Mouse (Mus musculus): ENCODE data around the gene Nck1.

Nck1 gene

DNA sequence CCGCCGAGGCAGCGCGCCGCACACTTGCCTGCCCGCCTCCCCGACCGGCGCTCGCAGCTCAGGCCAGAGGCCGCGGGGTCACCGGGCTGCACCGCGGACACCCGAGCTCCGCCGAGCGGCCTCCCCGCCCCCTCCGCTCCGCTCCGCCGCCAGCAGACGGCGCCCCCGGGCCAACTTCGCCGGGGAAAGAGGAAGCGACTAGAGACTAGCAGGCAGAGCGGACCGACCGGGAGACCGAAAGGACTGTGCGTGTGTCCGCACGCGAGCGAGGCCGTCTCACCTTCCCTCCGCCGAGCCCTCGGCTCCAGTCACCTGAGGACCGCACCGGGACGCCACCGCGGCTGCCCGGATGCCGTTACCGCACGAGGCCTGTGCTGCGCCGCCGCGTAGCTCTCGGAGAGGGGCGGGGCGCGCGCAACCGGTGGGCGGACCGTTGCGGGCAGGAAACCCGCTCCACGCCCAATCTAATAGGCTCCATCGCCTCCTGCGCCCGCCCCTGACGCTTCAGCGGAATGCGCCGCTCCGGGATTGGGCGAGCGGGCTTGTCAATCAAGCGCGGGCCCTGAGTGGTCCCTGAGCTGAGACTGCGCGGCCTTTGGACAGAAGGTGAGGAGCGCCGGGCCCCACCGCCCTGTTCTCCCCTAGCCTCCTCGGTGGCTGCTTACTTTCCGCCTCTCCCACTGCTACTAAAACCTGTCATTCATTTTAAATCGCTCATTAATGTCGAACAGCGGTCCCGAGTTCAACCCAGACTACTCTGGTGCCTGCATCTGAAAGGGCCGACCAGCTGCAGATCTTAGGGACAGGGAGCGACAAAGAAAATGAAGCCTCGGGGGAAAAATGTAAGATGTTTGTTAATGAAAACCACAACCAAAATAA, at the start of gene Nck1:
Gene Nck1, minus strand, starts transcription at position 420 of the 879 bp plus-strand sequence.
- DNase-seq (ENCODE audit: low spot score): peak; percentile 99

GRCm38 (mm10) chr9:100590462-100590861, 44.5 kb upstream of the Nck1 start:
- DNase-seq (ENCODE audit: low spot score): no peak

GRCm38 (mm10) chr9:100584031-100584430, 38.1 kb upstream of the Nck1 start:
- no peak for DNase-seq (ENCODE audit: low spot score)

DNA sequence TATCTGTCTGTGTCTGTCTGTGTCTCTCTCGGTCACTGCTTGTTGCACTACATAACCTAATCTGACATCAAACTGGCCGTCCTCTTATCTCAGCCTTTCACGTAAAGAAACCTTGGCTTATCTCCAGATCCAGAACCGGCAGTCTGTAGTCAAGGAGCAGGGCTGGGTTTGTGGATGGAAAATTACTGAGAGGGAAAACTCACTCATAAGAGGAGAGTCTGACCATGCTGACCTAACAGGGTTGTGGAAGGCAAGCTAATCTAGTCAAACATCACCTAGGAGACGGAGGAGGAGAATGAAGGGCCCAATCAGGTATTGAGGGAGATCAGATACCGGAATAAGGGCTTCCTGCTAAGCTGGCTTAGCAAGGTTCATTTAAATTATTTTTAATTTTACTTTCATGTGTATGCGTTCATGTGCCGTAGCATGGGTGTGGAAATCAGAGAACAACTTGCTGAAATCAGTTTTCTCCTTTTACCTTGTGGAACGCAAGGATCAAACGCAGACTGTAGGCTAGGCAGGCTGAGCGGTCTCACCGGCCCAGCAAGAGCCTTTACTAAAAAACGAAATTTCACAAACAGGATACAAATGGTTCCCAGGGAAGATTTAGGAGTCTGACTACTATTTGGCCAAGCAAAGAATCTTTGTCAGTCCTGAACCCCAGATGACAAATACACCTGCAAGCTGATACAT, 37.1 kb upstream of the Nck1 start:
- DNase-seq (ENCODE audit: low spot score): no peak

DNA sequence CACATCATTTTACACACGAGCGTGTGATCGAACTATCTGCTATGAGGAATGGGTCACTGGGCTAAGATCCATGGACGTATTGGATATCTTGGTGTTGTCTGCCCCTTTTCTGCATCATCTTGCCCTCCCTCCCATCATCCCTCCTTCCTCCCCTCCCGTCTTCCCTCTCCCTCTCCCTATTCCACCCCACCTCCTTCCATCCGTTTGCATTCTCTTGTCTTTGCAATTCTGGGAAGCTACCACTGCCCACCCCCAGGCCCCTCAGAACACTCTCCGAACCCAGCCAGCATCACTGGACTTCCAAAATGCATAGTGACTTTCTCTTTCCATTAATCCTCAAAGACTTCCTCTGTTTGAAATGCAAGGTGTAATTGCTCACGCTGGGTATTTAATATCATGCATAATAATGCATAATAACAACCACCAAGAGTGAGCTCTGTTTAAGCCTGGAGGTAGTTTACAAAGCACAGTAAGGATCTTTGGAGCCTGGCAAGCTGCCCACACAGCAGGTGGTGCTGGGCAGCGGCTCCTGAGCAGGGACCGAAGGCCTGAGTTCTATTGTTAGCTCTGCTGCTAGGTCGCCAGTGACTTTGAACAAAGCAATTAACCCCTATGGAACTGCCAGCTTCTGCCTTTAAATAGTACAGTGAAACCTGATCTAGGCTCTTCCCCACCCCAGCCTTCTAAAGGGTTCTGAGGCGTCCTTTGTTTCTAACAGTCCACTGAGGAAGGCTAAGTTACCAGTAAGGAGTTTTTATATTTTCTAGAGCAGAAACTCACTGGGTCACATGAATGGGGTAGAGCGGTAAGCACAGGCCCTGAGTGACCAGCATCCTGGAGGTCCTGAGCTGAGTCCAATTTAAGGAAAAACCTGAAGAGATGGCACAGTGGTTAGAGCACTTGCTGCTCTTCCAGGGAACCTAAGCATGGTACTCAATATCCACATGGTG, 35.9 kb upstream of the Nck1 start:
- no peak for DNase-seq (ENCODE audit: low spot score)

GRCm38 (mm10) chr9:100580196-100580740, 34.3 kb upstream of the Nck1 start:
- no peak for DNase-seq (ENCODE audit: low spot score)

DNA sequence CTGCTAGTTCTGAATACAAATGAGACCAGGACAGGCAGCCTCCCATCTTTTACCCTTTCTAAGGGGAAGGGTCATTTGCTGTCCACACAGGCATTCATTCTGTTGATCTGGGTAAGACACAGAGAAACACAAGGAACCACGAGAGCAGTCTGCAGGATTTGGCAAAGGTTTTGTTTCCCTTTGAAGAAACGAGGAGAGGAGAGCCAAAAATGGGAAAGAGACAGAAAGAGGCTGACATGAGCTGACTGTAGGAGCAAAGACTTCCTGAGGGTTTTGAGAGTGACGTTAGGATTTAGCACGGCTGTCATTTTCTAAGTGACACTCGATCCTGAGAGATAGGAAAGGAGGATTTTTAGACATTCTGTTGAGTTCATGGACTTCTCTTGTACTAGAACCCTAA, 28.0 kb upstream of the Nck1 start:
- DNase-seq (ENCODE audit: low spot score): no peak

- no peak for DNase-seq (ENCODE audit: low spot score)
Observed at GRCm38 (mm10) chr9:100573300-100573699, 27.4 kb upstream of the Nck1 start.

DNA sequence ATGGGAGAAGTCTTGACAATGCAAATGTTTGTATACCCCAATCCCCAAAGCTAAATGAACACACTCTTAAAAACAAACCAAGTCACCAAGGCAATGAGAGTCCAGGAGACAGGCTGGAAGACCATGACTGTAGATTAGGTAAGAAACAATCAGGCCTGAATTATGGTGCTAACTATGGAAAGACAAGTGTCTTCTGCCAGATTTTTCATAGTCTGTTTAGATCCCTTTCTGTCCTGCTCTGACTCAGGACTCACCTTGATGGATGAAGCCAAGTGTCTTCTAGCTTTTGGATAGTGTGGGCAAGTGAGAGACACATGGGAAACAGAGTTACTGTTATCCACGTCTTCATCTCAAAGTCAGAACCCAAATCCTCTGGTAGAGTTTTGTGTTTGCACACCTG, 25.6 kb upstream of the Nck1 start:
- DNase-seq (ENCODE audit: low spot score): no peak

DNA sequence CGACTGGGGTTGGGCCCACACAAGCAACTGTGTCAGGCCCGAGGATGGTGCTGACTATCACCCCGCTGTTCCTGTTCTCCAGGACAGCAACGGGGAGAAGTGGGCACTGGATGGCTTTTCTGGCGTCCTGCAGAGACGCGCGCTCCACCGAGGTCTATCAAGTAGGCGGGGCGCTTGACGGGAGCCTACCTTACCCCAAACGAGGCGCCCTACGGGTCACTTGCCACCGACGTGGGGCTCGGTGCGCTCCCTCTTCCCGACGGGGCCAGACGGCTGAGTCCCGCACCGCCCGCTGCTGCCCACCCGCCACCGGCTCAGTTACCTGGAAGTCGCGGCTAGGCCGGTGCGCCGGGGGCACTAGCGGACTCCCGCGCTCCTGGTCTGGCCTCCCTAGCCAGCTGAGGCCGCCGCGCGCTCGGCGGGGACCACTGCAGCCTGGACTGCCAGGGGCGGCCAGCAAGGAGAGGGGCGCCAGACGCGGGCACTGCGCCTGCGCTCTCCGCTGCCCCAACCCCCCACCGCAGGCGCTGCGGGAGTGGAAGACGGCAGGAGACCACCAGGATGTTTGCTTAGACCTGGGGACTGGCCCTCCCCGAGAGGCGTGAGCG, 24.8 kb upstream of the Nck1 start, which contains the start of gene Slc35g2:
Gene Slc35g2, minus strand, starts transcription at position 465 of the 608 bp plus-strand sequence.
- no peak for DNase-seq (ENCODE audit: low spot score)

DNA sequence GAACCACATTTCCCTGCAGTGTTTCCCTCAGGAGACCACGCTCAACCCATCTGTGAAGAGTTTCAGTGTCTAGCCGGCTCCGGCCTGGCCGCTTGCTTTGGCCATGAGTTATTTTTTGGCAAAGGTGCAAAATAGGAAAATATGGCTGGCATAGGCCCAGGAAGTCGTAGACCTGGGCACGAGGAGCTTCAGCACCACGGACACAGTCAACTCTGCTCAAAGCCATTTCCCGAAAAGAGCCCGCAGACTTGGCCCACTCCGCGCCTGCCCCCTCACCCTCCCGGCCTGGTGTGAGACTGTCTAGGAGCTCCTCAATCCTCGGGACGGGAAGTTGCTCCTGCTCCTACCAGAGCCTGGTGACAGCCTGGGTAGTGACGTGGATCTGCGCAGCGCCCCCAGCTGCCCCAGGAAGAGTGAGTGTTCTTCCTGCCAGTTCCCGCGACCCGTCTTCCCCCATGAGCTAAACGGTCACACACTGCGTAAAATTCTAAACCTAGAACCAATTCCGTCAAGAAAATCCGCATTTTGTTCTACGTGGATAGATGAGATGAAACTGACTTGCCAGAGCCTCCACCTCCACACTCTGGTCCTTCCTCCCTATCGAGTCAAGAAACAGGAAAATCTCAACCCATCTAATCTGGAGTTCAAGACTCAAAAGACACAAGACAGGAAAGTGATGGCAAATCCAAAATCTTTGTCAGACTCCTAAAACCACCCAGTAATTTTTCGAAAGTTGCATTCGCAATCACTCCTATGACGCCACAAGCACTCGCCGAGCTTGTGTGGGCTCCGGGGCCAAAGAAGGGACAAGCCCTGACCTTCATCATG, 24.1 kb upstream of the Nck1 start:
- DNase-seq (ENCODE audit: low spot score): no peak

DNA sequence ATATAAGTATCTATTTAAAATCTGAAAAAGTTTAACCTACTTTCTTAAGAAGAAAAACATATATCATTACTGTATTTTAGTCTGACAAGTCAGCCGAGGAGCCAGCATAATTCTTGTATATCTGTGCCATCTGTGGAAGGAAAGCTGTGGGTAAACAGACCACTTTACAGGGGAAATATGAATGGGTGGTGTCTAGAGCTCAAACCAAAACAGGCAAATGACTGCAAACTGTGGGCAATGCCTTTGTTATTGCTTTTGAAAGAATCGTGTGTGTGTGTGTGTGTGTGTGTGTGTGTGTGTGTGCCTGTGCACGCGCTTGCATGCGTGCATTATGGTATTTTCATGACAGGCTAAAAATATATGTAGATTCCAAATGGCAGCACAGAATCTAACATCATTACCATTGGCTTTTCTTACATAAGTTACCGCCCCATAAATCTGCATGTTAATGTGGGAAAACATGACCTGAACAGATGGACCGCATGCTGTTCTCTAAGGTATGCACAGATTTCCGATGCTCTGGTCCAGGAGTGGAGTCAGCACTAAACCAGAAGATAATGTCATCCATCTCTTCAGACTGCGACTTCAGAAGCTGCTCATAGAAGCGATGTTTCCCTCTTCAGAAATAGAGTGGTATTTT, 14.4 kb upstream of the Nck1 start:
- no peak for DNase-seq (ENCODE audit: low spot score)

- no peak for DNase-seq (ENCODE audit: low spot score)
Observed at GRCm38 (mm10) chr9:100558991-100559390, 13.1 kb upstream of the Nck1 start.

DNA sequence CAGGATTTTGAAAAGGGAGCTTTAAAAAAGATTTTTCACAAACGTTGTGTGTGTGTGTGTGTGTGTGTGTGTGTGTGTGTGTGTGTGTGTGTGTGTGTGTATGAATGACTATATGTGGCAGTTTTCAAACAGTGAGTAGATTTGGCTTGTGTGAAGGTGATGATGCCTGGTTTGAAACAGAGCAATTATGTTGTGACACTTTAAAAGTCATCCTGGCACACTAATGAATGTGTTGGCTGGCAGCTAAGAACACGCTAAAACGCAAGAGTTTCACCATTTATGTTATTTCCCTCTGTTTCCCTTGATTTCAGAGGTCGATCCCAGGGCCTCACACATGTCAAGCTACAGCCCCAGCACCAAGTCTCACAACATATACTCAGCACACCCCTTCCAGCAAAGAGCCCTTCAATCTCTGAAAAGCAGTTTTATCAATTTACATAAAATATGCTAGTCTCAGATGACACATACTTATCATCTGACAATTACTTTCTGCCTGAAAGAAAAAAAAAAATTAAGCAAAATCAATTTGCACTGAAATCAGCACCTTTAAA, 12.2 kb upstream of the Nck1 start:
- DNase-seq (ENCODE audit: low spot score): no peak

- DNase-seq (ENCODE audit: low spot score): no peak
Observed at GRCm38 (mm10) chr9:100555686-100556085, 9.8 kb upstream of the Nck1 start.

DNA sequence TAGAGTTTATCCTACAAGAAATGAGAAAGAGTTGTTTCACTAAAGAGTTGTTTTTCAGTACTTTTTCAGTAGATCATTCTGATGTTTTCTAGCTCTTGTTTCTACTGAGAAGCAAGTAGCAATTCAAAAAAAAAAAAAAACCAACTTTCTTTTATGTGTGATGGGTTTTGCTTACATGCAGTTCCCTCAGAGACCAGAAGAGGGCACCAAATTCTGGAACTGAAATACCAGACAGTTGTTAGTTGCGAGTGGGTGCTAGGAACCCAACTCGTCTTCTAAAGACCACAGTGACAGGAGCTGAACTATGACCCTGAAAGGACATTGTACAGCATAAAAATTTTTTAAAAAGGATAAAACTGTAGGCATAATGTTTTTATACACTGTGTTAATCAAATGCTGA, 2.4 kb upstream of the Nck1 start:
- no peak for DNase-seq (ENCODE audit: low spot score)

DNA sequence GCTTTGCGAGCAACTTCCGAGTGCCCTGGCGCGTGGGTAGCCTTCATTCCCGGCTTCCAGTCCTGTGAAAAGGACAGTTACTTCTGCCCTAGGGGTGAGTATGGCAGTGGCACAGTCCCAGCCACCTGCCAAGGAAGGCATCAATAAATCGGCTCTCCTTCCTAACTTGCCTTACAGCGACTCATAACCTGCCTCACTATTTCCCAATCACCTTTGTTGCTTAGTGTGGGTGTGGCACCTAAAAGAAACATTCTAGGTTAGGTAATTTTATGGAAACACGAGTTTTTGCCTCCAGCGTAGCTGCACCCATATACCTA, 618 bp upstream of the Nck1 start:
- DNase-seq (ENCODE audit: low spot score): no peak

GRCm38 (mm10) chr9:100544948-100545714, 803 bp downstream of the Nck1 start:
- DNase-seq (ENCODE audit: low spot score): no peak

DNA sequence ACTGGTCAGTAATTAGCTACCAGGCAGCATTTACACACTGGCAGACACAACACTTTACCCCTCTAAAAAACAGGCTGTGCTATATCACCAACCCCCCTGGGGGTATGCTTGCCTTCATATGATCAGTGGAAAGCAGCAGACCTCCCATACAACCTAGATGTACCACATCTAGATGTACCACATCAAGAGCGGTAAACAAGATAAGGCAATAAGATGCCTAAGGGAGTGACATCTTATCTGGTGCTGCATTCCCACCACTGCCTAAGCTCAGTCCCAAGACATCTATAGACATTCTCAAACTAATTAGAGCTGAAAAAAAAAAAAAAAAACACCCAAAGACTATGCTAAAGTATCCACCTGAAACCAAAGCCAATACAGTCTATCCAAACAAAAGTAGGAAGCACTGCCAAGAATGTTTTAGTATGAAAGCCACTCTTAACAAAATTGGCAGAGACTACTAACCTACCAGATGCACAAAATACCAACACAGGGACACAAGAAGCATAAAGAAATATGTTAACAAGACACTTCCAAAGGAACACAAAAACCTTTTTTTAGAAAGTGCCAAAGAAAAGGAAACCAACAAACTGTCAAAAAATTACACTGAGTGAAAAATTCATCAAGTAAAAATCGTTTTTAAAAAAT, 10.2 kb downstream of the Nck1 start:
- DNase-seq (ENCODE audit: low spot score): no peak
